Mouse (Mus musculus): ENCODE data around the gene Prmt1.

DNA sequence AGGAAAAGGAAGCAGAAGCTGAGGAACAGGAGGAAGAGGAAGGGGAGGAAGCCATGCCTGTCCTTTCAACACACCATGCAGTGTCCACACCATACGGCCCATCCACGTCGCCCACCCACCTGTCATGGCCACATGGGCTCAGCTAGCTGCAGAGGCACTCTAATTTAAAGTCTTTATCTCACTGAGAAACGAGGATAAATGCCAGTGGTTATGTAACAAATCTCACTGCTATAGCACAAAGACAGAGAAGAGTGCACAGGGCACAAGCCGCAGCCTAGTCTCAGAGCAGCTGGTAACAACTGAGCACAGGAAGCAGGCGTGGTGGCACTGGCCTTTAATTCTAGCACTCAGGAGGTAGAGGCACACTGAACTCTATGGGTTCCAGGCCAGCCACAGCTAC lies 36.4 kb downstream of the Prmt1 start:
- TF ChIP-seq CTCF (IDR thresholded peaks at IDR 0.05; ENCODE audit: extremely low read depth, insufficient read depth, low read length): no peak
- peak; percentile 12; the same call in 1 of the 2 replicates for TF ChIP-seq POLR2A (IDR thresholded peaks at IDR 0.05; ENCODE audit: extremely low read depth, insufficient read depth, low read length)
